Mouse (Mus musculus): ENCODE data around the gene Gm10135.
"Not testable (repeated sequence)": the region's sequence is repeated elsewhere in the genome, so short reads cannot be mapped to it uniquely, and the experiment has no call there.

The Gm10135 gene

GRCm38 (mm10) chr5:72974602-72975001 is at the start of gene Gm10135:
TSS of gene Gm10135 (minus strand) at chr5:72974702.
- in situ Hi-C loops (cut with MboI; ENCODE audit: low sequenced_read_pairs): loop anchor here (25.0 kb wide), 1 partner anchor 413 kb away; no protein-coding TSS in a partner anchor

GRCm38 (mm10) chr5:73023801-73024200 is 49.3 kb upstream of the Gm10135 start:
- in situ Hi-C loops (cut with MboI; ENCODE audit: low sequenced_read_pairs): no loop called here

DNA sequence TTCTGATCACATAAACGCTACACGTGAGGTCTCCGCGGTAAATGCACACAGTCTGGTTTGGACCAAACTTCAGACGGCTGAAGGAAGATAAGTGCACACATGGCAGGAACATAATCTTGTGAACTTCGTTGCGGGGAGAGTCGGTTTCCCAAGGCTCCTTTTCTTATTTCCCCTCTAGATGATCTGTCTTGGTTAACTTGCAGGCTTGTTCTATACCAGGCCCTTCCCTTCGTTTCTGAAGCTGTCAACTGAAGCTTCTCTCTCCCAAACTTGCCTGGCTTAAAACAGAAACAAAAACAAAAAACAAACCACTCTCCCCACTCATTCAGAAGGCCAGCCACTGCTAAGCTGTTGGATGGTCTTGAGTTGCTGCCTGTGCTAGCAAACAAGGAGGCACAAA is 40.2 kb upstream of the Gm10135 start:
- in situ Hi-C loops (cut with MboI; ENCODE audit: low sequenced_read_pairs): no loop called here

DNA sequence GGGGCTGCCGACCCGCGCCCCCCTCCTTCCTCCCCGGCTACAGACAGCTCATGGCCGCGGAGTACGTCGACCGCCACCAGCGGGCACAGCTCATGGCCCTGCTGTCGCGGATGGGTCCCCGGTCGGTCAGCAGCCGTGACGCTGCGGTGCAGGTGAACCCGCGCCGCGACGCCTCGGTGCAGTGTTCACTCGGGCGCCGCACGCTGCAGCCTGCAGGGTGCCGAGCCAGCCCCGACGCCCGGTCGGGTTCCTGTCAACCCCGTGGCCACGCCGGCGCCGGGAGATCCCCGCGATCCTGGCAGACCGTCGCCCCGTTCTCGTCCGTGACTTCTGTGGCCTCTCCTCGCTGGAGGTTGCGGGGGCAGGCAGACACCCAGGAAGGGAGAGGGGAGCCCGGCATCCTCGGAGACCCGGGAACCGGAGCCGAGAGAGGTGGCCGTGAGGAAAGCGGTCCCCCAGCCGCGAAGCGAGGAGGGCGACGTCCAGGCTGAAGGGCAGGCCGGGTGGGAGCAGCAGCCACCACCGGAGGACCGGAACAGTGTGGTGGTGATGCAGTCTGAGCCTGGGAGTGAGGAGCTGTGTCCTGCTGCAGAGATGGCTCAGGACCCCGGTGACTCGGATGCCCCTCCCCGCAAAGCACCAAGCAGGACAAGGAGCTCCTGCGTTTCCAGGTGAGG is 39.2 kb upstream of the Gm10135 start:
- in situ Hi-C loops (cut with MboI; ENCODE audit: low sequenced_read_pairs): not testable (repeated sequence)

DNA sequence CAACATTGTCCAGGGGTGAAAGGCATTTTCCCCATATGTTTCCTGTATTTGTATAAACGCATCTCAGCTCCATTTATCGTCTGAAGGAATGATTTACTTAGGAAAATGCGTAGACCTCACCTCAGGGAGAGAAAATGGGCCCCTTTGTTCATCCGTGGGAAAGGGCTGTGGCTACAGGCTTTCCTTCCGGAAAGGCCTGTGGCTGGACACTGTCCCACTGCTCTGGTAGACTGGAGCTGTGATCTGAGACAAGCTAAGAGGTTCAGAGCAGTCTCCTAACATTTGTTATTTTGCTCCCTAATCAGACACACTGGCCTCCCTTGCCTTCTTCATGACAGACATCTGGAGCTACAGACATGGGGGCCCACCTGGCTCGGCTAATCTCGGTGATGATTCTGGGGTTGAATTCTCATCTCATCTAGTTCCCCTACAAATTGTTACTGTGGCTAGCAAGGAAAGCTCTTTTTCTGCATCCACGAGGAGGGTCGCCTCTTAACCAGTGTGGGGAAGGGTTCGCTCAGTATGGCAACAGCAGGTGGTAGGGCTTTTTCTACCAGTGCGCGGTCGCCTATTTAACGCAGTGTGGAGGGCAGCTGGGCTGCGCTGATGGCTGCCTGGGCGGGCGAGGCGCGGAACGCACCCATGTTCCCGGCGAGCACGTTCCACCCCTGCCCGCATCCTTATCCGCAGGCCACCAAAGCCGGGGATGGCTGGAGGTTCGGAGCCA is 38.5 kb upstream of the Gm10135 start:
- in situ Hi-C loops (cut with MboI; ENCODE audit: low sequenced_read_pairs): not testable (repeated sequence)

- in situ Hi-C loops (cut with MboI; ENCODE audit: low sequenced_read_pairs): not testable (repeated sequence)
Measured at GRCm38 (mm10) chr5:73011806-73012205, 37.3 kb upstream of the Gm10135 start.

DNA sequence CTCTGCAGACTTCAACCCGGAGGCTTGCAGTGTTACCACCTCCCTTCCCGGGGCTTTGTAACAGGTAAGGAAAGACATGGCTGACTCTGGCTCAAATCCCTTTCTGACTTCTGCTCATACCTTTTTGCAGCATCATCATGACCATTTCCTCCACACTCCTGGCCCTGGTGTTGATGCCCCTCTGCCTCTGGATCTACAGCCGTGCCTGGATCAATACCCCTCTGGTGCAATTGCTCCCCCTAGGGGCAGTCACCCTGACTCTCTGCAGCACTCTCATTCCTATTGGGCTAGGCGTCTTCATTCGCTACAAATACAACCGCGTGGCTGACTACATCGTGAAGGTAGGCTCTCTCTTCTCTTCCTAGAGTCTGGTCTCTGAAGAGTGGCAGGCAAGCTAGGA is 33.7 kb upstream of the Gm10135 start:
- in situ Hi-C loops (cut with MboI; ENCODE audit: low sequenced_read_pairs): not testable (repeated sequence)

GRCm38 (mm10) chr5:73007582-73007959 is 33.1 kb upstream of the Gm10135 start:
- in situ Hi-C loops (cut with MboI; ENCODE audit: low sequenced_read_pairs): no loop called here

GRCm38 (mm10) chr5:73006784-73007581 is 32.5 kb upstream of the Gm10135 start, which contains the start of gene Slc10a4:
TSS of gene Slc10a4 (plus strand) at chr5:73006883.
- in situ Hi-C loops (cut with MboI; ENCODE audit: low sequenced_read_pairs): no loop called here

DNA sequence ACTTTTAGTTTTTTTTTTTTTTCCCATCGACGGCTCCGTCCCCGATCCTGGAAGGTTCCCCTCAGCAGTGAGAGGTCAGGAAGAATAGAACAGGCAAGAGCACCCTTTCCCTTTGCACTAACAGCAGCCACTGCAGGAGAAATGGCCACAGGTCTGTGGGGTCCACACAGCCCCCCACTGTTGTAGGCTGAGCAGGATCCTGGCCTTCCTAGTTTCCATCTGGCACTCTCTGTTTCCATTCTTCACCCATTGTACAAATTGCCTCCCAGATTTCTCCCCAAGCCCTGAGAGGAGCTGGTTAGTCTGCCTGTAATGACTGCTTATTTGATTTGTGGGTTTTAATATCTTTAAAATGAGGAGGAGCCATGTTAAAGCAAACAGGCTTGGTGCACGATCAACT is 29.5 kb upstream of the Gm10135 start:
- in situ Hi-C loops (cut with MboI; ENCODE audit: low sequenced_read_pairs): no loop called here

DNA sequence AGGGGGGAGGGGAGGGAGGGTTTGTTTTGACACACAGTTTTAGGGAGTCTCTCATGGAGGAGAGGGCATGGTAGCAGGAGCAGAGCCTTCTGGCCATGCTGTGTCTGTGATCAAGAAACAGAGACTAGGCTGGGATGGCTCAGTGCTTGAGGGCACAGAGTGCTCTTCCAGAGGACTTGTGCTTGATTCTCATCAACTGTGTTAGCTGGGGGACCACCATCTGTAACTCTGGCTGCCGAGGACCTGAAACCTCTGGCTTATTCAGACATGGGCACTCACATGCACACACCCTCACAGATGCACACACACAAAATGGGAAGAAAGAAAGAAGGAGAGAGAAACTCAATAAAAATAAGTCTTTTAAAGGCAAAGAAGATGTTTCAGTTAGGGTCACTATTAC is 24.0 kb upstream of the Gm10135 start:
- in situ Hi-C loops (cut with MboI; ENCODE audit: low sequenced_read_pairs): loop anchor here (25.0 kb wide), 1 partner anchor 389 kb away; no protein-coding TSS in a partner anchor

DNA sequence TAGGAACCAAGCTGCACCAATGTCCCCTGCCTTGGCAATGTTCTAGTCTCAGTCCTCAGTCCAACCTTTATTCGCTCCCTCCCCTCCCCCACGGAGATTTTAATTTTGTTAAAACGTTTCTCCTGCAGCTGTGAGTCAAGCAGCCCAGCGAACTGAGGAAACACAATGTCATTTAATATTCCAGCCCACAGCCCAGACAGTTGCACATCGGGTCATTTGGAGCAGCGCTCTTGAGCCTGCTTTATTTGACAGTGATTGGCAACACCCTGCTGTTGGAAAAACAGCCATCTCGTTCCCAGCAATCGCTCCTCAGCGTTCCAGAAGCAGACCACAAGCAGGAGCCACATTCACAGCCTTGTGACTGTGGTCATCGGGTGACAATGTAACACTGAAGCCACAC is 20.9 kb upstream of the Gm10135 start:
- in situ Hi-C loops (cut with MboI; ENCODE audit: low sequenced_read_pairs): loop anchor here (25.0 kb wide), 1 partner anchor 392 kb away; no protein-coding TSS in a partner anchor

GRCm38 (mm10) chr5:72994928-72995327 is 20.4 kb upstream of the Gm10135 start:
- in situ Hi-C loops (cut with MboI; ENCODE audit: low sequenced_read_pairs): loop anchor here (25.0 kb wide), 1 partner anchor 392 kb away; no protein-coding TSS in a partner anchor

DNA sequence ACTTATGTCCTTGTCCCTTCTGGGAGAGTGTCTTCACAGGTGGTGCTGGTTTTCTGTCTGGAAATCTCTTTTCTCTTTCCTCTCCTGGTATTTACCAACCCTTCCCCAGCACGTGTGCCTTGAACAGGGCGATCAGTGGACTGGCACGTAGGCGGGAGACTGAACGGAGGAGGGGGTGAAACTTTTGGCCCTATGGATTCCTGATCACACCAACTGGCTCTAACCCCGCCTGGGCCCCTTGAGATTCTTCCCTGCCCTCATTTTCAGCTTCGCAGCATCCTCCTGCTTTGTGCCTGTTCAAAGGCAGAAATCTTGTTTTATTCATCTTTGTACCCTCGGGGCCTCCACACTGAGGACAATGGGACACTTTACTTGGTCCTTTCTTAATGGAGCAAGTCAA is 19.9 kb upstream of the Gm10135 start:
- in situ Hi-C loops (cut with MboI; ENCODE audit: low sequenced_read_pairs): loop anchor here (25.0 kb wide), 1 partner anchor 393 kb away; no protein-coding TSS in a partner anchor

DNA sequence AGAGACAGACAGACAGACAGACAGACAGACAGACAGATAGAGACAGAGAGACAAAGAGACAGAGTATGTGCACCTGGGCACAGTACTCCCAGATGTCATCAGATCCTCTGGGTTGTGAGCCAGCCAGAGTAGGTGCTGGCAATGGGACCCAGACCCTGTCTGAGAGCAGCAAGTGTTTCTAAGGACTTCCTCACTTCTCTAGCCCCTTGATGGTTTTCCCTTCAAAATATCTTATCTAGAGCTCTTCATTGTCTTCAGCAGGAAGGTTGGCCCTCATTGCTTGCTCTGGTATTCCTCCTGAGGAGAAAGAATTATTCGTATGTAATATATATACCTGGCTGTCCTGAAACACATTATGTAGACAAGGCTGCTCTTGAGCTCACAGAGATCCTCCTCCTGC is 18.0 kb upstream of the Gm10135 start:
- in situ Hi-C loops (cut with MboI; ENCODE audit: low sequenced_read_pairs): loop anchor here (25.0 kb wide), 1 partner anchor 395 kb away; no protein-coding TSS in a partner anchor

DNA sequence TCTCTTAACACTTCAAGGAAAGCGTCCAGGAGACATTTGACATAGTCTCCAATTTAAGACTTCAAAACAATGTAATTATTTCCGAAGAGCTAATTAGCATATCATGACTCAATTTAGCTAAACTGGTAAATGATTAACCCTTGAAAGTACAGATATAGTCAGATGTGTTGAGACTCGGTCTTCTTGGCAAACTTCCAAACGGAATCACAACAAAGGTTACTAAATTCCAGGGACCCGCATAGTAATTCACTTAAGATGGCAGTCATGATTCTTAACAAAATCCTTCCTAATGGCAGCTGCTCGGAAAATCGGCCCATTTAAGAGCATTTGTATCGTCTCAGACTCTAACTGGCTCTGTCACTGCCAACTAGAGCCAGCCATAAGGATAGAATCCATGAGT is 15.3 kb upstream of the Gm10135 start:
- in situ Hi-C loops (cut with MboI; ENCODE audit: low sequenced_read_pairs): loop anchor here (25.0 kb wide), 1 partner anchor 398 kb away; no protein-coding TSS in a partner anchor

DNA sequence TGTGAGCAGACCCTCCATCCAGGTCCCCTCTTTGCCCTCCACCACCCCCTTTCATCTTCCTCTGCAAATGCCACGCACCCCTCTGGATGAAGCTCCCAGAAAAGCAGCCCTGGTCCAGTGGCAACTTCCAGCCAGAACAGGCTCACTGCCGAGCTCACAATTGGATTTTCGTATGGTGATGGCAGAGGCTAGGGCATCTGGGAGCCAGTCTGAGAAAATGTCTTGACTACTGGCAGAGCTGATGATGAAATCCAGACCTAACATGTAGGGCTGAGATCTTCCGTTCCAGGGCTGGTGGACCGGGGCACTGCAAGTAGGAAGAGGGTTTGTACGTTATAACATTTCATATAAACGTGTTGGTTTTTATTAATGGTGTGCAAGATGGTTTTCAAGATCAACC is 13.3 kb upstream of the Gm10135 start:
- in situ Hi-C loops (cut with MboI; ENCODE audit: low sequenced_read_pairs): loop anchor here (25.0 kb wide), 1 partner anchor 400 kb away; no protein-coding TSS in a partner anchor

DNA sequence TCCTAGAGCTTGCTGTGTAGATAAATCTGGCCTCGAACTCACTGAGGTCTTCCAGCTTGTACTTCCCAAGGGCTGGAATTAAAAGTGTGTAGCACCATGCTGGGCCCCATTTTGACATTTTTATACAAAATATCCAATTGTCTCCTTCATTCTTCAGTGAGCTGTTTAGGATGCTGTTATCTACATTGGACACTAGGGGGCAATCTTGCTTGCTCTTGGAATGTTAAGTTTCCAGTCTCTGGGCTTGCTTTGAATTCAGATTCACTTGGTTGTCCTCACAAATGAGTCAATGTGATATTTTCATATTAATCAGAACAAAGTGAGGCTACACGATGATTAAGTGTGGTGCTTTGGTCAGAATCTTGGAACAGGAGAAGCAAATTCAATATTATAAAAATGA is 9.6 kb upstream of the Gm10135 start:
- in situ Hi-C loops (cut with MboI; ENCODE audit: low sequenced_read_pairs): loop anchor here (25.0 kb wide), 1 partner anchor 403 kb away; no protein-coding TSS in a partner anchor

GRCm38 (mm10) chr5:72976539-72976938 is 2.0 kb upstream of the Gm10135 start:
- in situ Hi-C loops (cut with MboI; ENCODE audit: low sequenced_read_pairs): loop anchor here (25.0 kb wide), 1 partner anchor 411 kb away; no protein-coding TSS in a partner anchor

GRCm38 (mm10) chr5:72975996-72976395 is 1.5 kb upstream of the Gm10135 start:
- in situ Hi-C loops (cut with MboI; ENCODE audit: low sequenced_read_pairs): loop anchor here (25.0 kb wide), 1 partner anchor 411 kb away; no protein-coding TSS in a partner anchor

DNA sequence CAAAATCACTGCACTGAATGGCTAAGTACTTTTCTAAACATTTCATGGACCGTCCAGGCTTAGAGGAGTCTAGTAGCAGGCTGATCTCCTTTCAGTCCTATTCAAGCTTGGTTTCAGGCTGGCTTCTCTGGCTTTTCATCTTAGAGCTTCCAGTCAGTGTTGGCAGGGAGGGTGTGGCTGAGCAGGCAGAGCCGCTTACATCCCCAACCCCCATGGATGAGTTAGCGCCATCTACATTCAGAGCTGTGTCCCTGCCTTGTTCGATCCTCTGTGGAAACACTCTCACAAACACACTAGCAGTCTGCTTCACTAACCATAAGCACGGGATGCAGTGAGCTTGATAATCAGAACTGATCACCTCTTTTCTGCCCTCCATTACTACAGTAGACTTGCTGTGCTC is 1.6 kb downstream of the Gm10135 start:
- in situ Hi-C loops (cut with MboI; ENCODE audit: low sequenced_read_pairs): no loop called here
